Mouse (Mus musculus): Measurements from ENCODE around the gene Aplnr.

Aplnr gene

GRCm38 (mm10) chr2:85136089-85136488, at the start of gene Aplnr:
Gene Aplnr, plus strand, starts transcription at chr2:85136225.
- no peak for DNase-seq (ENCODE audit: low read depth, low spot score)

GRCm38 (mm10) chr2:85088716-85089646, 47.0 kb upstream of the Aplnr start:
- no peak for DNase-seq (ENCODE audit: low read depth, low spot score)

GRCm38 (mm10) chr2:85091325-85091724, 44.7 kb upstream of the Aplnr start:
- peak; percentile 50 for DNase-seq (ENCODE audit: low read depth, low spot score)

GRCm38 (mm10) chr2:85093376-85093775, 42.6 kb upstream of the Aplnr start:
- DNase-seq (ENCODE audit: low read depth, low spot score) = no peak

- DNase-seq (ENCODE audit: low read depth, low spot score) = no peak
Observed at GRCm38 (mm10) chr2:85095906-85096305, 40.1 kb upstream of the Aplnr start.

GRCm38 (mm10) chr2:85098014-85098413, 38.0 kb upstream of the Aplnr start:
- DNase-seq (ENCODE audit: low read depth, low spot score) = no peak

GRCm38 (mm10) chr2:85098824-85099511, 37.1 kb upstream of the Aplnr start:
- DNase-seq (ENCODE audit: low read depth, low spot score) = no peak

GRCm38 (mm10) chr2:85103201-85103600, 32.8 kb upstream of the Aplnr start:
- no peak for DNase-seq (ENCODE audit: low read depth, low spot score)

GRCm38 (mm10) chr2:85105426-85106013, 30.5 kb upstream of the Aplnr start:
- DNase-seq (ENCODE audit: low read depth, low spot score) = no peak

- DNase-seq (ENCODE audit: low read depth, low spot score) = no peak
Observed at GRCm38 (mm10) chr2:85106068-85106790, 29.8 kb upstream of the Aplnr start.

- no peak for DNase-seq (ENCODE audit: low read depth, low spot score)
Observed at GRCm38 (mm10) chr2:85106941-85107340, 29.1 kb upstream of the Aplnr start.

- no peak for DNase-seq (ENCODE audit: low read depth, low spot score)
Observed at GRCm38 (mm10) chr2:85110288-85110875, 25.6 kb upstream of the Aplnr start.

- DNase-seq (ENCODE audit: low read depth, low spot score) = peak; percentile 55
Observed at GRCm38 (mm10) chr2:85123187-85123868, 12.7 kb upstream of the Aplnr start.

- DNase-seq (ENCODE audit: low read depth, low spot score) = peak; percentile 70
Observed at GRCm38 (mm10) chr2:85123869-85124535, 12.0 kb upstream of the Aplnr start.

GRCm38 (mm10) chr2:85129496-85129971, 6.5 kb upstream of the Aplnr start:
- DNase-seq (ENCODE audit: low read depth, low spot score) = no peak

- no peak for DNase-seq (ENCODE audit: low read depth, low spot score)
Observed at GRCm38 (mm10) chr2:85131226-85131625, 4.8 kb upstream of the Aplnr start.

GRCm38 (mm10) chr2:85131724-85132123, 4.3 kb upstream of the Aplnr start:
- no peak for DNase-seq (ENCODE audit: low read depth, low spot score)

GRCm38 (mm10) chr2:85132204-85132603, 3.8 kb upstream of the Aplnr start:
- DNase-seq (ENCODE audit: low read depth, low spot score) = no peak

GRCm38 (mm10) chr2:85135099-85135498, 926 bp upstream of the Aplnr start:
- no peak for DNase-seq (ENCODE audit: low read depth, low spot score)

All from telencephalon, adult 2 months (tissue).